Mouse (Mus musculus) retina, embryonic 14.5 days (tissue): ENCODE measurements at regions not wholly inside any gene's neighbourhood (a gene's known extent, or its start where the extent isn't known, plus 50 kb on each side); places are given as distances from the start of the nearest gene placed in this dataset.

Source experiments
- DNase-seq: peaks from one replicate; pipeline ENCODE4 v3.0.0-alpha.2; 2015; ENCODE audit warnings: low spot score

- no peak for DNase-seq
These were observed 55.9 kb upstream of the Fam19a1 start for GRCm38 (mm10) chr6:96057011-96057410.

DNA sequence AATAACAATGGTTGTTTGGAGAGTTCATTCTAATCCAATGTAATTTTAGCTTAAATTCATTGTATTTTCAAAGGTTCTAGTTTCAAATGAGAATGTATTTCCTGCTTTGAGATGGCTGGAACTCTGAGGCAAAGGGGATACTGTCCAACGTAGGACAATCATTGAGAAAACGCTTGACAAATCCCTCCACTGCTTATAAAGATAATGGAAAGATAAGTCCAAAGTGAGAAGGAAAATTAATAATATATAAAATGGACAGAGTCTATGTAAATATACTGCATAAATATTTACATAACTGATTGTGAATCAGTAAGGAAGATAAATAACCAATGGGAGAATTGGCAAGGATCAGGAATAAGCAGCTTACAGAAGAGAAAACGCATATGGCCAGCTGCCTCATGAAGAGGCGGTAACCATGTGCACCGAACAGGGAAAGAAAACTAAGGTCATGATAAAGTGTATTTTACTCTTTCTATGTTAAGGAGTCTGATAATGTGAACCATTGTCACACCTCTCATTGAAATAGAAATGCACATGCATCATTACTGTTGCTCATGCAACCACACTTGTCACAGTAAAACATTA lies 55.3 kb upstream of the Fam19a1 start:
- DNase-seq = no peak

- DNase-seq = no peak
These were observed 51.0 kb upstream of the Fam19a1 start for GRCm38 (mm10) chr6:96061979-96062378.
